Mouse (Mus musculus): ENCODE data around the gene Cnnm4.

- no peak for TF ChIP-seq POLR2A (IDR thresholded peaks at IDR 0.05; ENCODE audit: extremely low read depth, insufficient read depth, low read length)
- TF ChIP-seq CTCF (IDR thresholded peaks at IDR 0.05; ENCODE audit: low read depth, low read length): no peak
Observed at GRCm38 (mm10) chr1:36436515-36436914, 34.9 kb upstream of the Cnnm4 start.

All from liver, adult 2 months (tissue).